Mouse (Mus musculus): Measurements from ENCODE around the gene Vipas39.

- TF ChIP-seq CTCF (IDR thresholded peaks at IDR 0.05; ENCODE audit: control insufficient read depth, insufficient read depth, low read length): no peak
- TF ChIP-seq POLR2A (IDR thresholded peaks at IDR 0.05; ENCODE audit: borderline replicate concordance, control insufficient read depth, low read depth, low read length): no peak
Measured at GRCm38 (mm10) chr12:87283706-87284105, 17.6 kb upstream of the Vipas39 start.
